Mouse (Mus musculus) erythroblast, embryonic 14.5 days (primary cell): ENCODE results near the gene Dleu7.

Source experiments
- GATA1 ChIP-seq: IDR thresholded peaks from 2 replicates; pipeline ENCODE4 v1.6.1; 2012; ENCODE audit warnings: low read length, inconsistent platforms, mixed read lengths
- TAL1 ChIP-seq: IDR thresholded peaks from 3 replicates; pipeline ENCODE4 v1.6.1; 2012; ENCODE audit warnings: low read length, inconsistent platforms, mixed read lengths

- TF ChIP-seq GATA1 = no peak
- no peak for TF ChIP-seq TAL1
These were observed 38.5 kb downstream of the Dleu7 start for GRCm38 (mm10) chr14:62254371-62254770.
